Mouse (Mus musculus) bone marrow macrophage, adult 2 months (primary cell): Measurements from ENCODE around the gene Ephb2.

Experiments used
- CTCF ChIP-seq: IDR thresholded peaks from 2 replicates; pipeline ENCODE4 v1.5.1; 2012; ENCODE audit warnings: low read depth, mild to moderate bottlenecking, low read length, moderate library complexity
- POLR2A ChIP-seq: IDR thresholded peaks from 2 replicates; pipeline ENCODE4 v1.6.1; 2012; ENCODE audit warnings: mild to moderate bottlenecking, low read depth, low read length, borderline replicate concordance

- TF ChIP-seq CTCF: no peak
- no peak for TF ChIP-seq POLR2A
These were observed 84.3 kb downstream of the Ephb2 start for GRCm38 (mm10) chr4:136751355-136752020.
